Mouse (Mus musculus): Measurements from ENCODE around the gene Styxl1.

GRCm38 (mm10) chr5:135777796-135778470, at the start of gene Styxl1:
- TF ChIP-seq CTCF (IDR thresholded peaks at IDR 0.05; ENCODE audit: extremely low read depth, insufficient read depth, insufficient read length, insufficient replicate concordance): no peak
- TF ChIP-seq POLR2A (IDR thresholded peaks at IDR 0.05; ENCODE audit: low read depth, low read length): peak; percentile 15; the same call in 1 of the 2 replicates
